Mouse (Mus musculus) liver, embryonic 14.5 days (tissue): Measurements from ENCODE around the gene Hist1h3f. TPM values are rescaled to one million over a fixed set of nuclear protein-coding genes. Genes with fewer than 3 reads are reported as not detected.

ENCODE experiments used
- ATAC-seq: fragments of 200-750 bp; cut with Nextera tagmentation; 2 replicates; pipeline ENCODE4 v1.8.0; 2017; ENCODE audit warnings: moderate number of reproducible peaks, mild to moderate bottlenecking, moderate library complexity; ENCODE audit not compliant: insufficient read depth
- DNase-seq, 3 experiments: peaks; one replicate each; pipeline ENCODE4 v3.0.0-alpha.2; 2012 to 2013; ENCODE audit warnings: low read depth in 3 of 3, low spot score in 3 of 3
- H3K27ac ChIP-seq: fragments of 300-500 bp; sonication (generic); 2 replicates; pipeline ENCODE4 v1.5.1; 2014; ENCODE audit warnings: moderate library complexity, mild to moderate bottlenecking, control low read depth, inconsistent platforms
- H3K27me3 ChIP-seq: fragments of 300-500 bp; sonication (generic); 2 replicates; pipeline ENCODE4 v1.6.1; 2014; ENCODE audit warnings: mild to moderate bottlenecking, low read length, moderate library complexity; ENCODE audit not compliant: control insufficient read depth, insufficient read depth
- H3K36me3 ChIP-seq: fragments of 300-500 bp; sonication (generic); replicated peaks from 2 replicates; pipeline ENCODE4 v1.6.1; 2014; ENCODE audit warnings: low read depth; ENCODE audit not compliant: control insufficient read depth, insufficient read depth
- H3K4me1 ChIP-seq, 2 experiments: fragments of 200-500 bp in 1 of 2; fragments of 300-500 bp in 1 of 2; sonication (generic) in 1 of 2; replicated peaks; 2 replicates each; pipeline ENCODE4 v1.6.1; 2012 to 2014; ENCODE audit warnings: antibody characterized with exemption in 1 of 2, inconsistent platforms in 1 of 2, low read length in 1 of 2; ENCODE audit not compliant: control insufficient read depth in 2 of 2, insufficient read depth in 2 of 2
- H3K4me2 ChIP-seq: fragments of 300-500 bp; sonication (generic); 2 replicates; pipeline ENCODE4 v1.6.1; 2014; ENCODE audit warnings: low read depth, mild to moderate bottlenecking, control low read depth, moderate library complexity
- H3K4me3 ChIP-seq, 2 experiments: fragments of 200-500 bp in 1 of 2; fragments of 300-500 bp in 1 of 2; sonication (generic) in 1 of 2; 2 replicates each; pipeline ENCODE4 v1.5.1; 2012 to 2014; ENCODE audit warnings: low read depth in 2 of 2, low read length in 2 of 2, mild to moderate bottlenecking in 2 of 2, control low read depth in 1 of 2, inconsistent platforms in 1 of 2, moderate library complexity in 1 of 2; ENCODE audit not compliant: insufficient read depth in 1 of 2
- H3K9ac ChIP-seq: fragments of 300-500 bp; sonication (generic); replicated peaks from 2 replicates; pipeline ENCODE4 v1.6.1; 2014; ENCODE audit warnings: mild to moderate bottlenecking, control low read depth, moderate library complexity
- H3K9me3 ChIP-seq: fragments of 300-500 bp; sonication (generic); 2 replicates; pipeline ENCODE4 v1.6.1; 2016; ENCODE audit warnings: low read length, mixed read lengths; ENCODE audit not compliant: control insufficient read depth
- CTCF ChIP-seq: IDR thresholded peaks from 2 replicates; pipeline ENCODE4 v1.5.1; 2016; ENCODE audit warnings: antibody characterized with exemption, low read depth, control low read depth
- EP300 ChIP-seq: IDR thresholded peaks from 2 replicates; pipeline ENCODE4 v1.6.1; 2016; ENCODE audit warnings: antibody characterized with exemption, low read depth
- WGBS: fragments of 180-500 bp; shearing (Covaris S2); extraction: QIAGEN DNeasy Blood & Tissue Kit; methylation state at CpG from one replicate; pipeline ENCODE4 v1.1.7; 2014; ENCODE audit not compliant: insufficient replicate concordance; 5-methylcytosine and 5-hydroxymethylcytosine counted together
- polyA plus RNA-seq, 2 experiments: library from polyadenylated mRNA; depleted of rRNA in 1 of 2; stranded (reverse) in 1 of 2; unstranded in 1 of 2; fragments of >200 nt; fragmentation: Nextera tagmentation in 1 of 2; extraction: Ambion mirVana in 1 of 2; gene quantifications; 2 replicates each; pipeline versions ENCODE4 v1.2.1 to v1.2.3; 2012 to 2014

Gene Hist1h3f
- polyA plus RNA-seq, 2 experiments = 1.1 to 5.1 TPM

GRCm38 (mm10) chr13:23524654-23525053, 19.2 kb upstream of the Hist1h3f start:
- Histone ChIP-seq H3K9me3 (no peaks in the 10 kb centered on the region), H3K36me3 (no peaks in the 10 kb centered on the region), H3K4me1 (peaks cover 12 to 23% of the 10 kb centered on the region in 2 experiments), H3K27me3 (no peaks in the 10 kb centered on the region), H3K9ac (no peak overlapping the region), H3K4me3 (no peak overlapping the region), H3K4me2 (peak overlapping the region; percentile 26), H3K27ac (no peak overlapping the region)
- whole genome bisulfite sequencing = 9% methylated on average over 5 of the region's 5 CpGs
- ATAC-seq (no peak), DNase-seq (peak; percentile 73 to 77 (median 76))
- peak; percentile 94 for TF ChIP-seq CTCF
- no peak for TF ChIP-seq EP300

GRCm38 (mm10) chr13:23525901-23526300, 18.0 kb upstream of the Hist1h3f start:
- 1% methylated on average over 10 of the region's 10 CpGs for WGBS
- H3K9ac ChIP-seq = peak overlapping the region; percentile 43
- no peaks in the 10 kb centered on the region for H3K27me3 ChIP-seq
- H3K4me2 ChIP-seq = peak overlapping the region; percentile 64
- TF ChIP-seq CTCF (no peak), EP300 (no peak)
- H3K9me3 ChIP-seq = no peaks in the 10 kb centered on the region
- H3K4me1 ChIP-seq = peaks cover 11 to 17% of the 10 kb centered on the region in 2 experiments
- H3K27ac ChIP-seq = no peak overlapping the region; the same call in 1 of the 2 replicates
- ATAC-seq (no peak), DNase-seq (no peak)
- H3K4me3 ChIP-seq = peak overlapping the region; percentile 46 to 47
- H3K36me3 ChIP-seq = no peaks in the 10 kb centered on the region

- peak overlapping the region; percentile 59 for H3K9ac ChIP-seq
Measured at GRCm38 (mm10) chr13:23526312-23526711, 17.5 kb upstream of the Hist1h3f start.

GRCm38 (mm10) chr13:23529005-23529404, 14.8 kb upstream of the Hist1h3f start:
- Histone ChIP-seq H3K4me1 (peaks cover 17 to 23% of the 10 kb centered on the region in 2 experiments), H3K27ac (no peak overlapping the region; the same call in 1 of the 2 replicates), H3K36me3 (no peaks in the 10 kb centered on the region), H3K9ac (no peak overlapping the region), H3K4me2 (no peak overlapping the region), H3K9me3 (no peaks in the 10 kb centered on the region), H3K27me3 (no peaks in the 10 kb centered on the region), H3K4me3 (no peak overlapping the region)
- 78% methylated on average over 5 of the region's 5 CpGs for WGBS
- ATAC-seq = no peak
- DNase-seq = no peak
- no peak for TF ChIP-seq EP300
- no peak for TF ChIP-seq CTCF

More at GRCm38 (mm10) chr13:23526312-23526711, 17.5 kb upstream of the Hist1h3f start:
- Histone ChIP-seq H3K36me3 (no peaks in the 10 kb centered on the region), H3K4me2 (peak overlapping the region; percentile 64), H3K27me3 (no peaks in the 10 kb centered on the region), H3K4me1 (peaks cover 7 to 16% of the 10 kb centered on the region in 2 experiments), H3K9me3 (no peaks in the 10 kb centered on the region), H3K4me3 (peak overlapping the region; percentile 46 to 56), H3K27ac (no peak overlapping the region)
- peak; percentile 79 to 81 (median 80) for DNase-seq
- WGBS = under 1% methylated on average over 17 of the region's 17 CpGs
- TF ChIP-seq CTCF (no peak), EP300 (peak; percentile 34; the same call in 1 of the 2 replicates)
- no peak for ATAC-seq

- H3K4me3 ChIP-seq = peak overlapping the region; percentile 64 to 74
- DNase-seq (no peak), ATAC-seq (no peak)
- H3K4me2 ChIP-seq = peak overlapping the region; percentile 95
- H3K27ac ChIP-seq = peak overlapping the region; percentile 100
- H3K36me3 ChIP-seq = no peaks in the 10 kb centered on the region
- H3K4me1 ChIP-seq = peaks cover 17 to 23% of the 10 kb centered on the region in 2 experiments
- TF ChIP-seq CTCF (no peak), EP300 (no peak)
- WGBS = 17% methylated on average over 2 of the region's 2 CpGs
- H3K9ac ChIP-seq = peak overlapping the region; percentile 99
- H3K27me3 ChIP-seq = no peaks in the 10 kb centered on the region
- H3K9me3 ChIP-seq = no peaks in the 10 kb centered on the region
Measured at GRCm38 (mm10) chr13:23529480-23530165, 14.2 kb upstream of the Hist1h3f start.
